Mouse (Mus musculus): ENCODE measurements at regions not wholly inside any gene's neighbourhood (a gene's known extent, or its start where the extent isn't known, plus 50 kb on each side); places are given as distances from the start of the nearest gene placed in this dataset.
"Not testable (repeated sequence)": the region's sequence is repeated elsewhere in the genome, so short reads cannot be mapped to it uniquely, and the experiment has no call there.

DNA sequence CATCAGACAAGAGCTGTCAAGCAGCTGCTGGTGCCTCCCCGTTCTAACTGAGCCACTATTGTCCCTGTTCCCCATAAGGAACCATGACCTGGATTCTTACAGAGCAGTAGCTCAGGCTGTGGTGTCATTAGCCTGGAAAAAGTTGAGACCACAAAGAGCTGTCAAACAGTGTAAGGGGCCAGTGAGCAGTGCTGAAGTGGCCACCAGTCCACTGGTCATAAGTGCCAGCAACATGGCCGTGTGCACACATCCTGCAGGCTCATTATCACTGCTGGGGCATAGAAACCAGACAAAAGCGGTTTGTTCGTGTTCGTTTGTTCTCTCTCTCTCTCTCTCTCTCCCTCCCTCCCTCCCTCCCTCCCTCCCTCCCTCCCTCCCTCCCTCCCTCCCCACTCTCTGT, 125.2 kb upstream of the Rybp start:
- Histone ChIP-seq H3K27me3 (ENCODE audit: control insufficient read depth, insufficient read depth, low read length) (no peaks in the 10 kb centered on the region), H3K4me3 (ENCODE audit: low read length) (no peak overlapping the region), H3K9me3 (ENCODE audit: control insufficient read depth, low read length) (no peaks in the 10 kb centered on the region; the same call in 1 of the 2 replicates), H3K4me2 (replicated peaks; ENCODE audit: low read depth, low read length) (no peak overlapping the region), H3K9ac (ENCODE audit: low read depth, low read length) (no peak overlapping the region), H3K4me1 (ENCODE audit: control insufficient read depth, insufficient read depth, low read length) (no peaks in the 10 kb centered on the region), H3K27ac (ENCODE audit: low read depth, low read length) (no peak overlapping the region), H3K36me3 (ENCODE audit: control insufficient read depth, insufficient read depth, low read length) (no peaks in the 10 kb centered on the region)
- 54% methylated on average over 5 of the region's 5 CpGs for WGBS
- 0 out of 2 replicates have a peak, but pooled peaks have one; percentile 12 for ATAC-seq (ENCODE audit: low FRiP score, low TSS enrichment)

DNA sequence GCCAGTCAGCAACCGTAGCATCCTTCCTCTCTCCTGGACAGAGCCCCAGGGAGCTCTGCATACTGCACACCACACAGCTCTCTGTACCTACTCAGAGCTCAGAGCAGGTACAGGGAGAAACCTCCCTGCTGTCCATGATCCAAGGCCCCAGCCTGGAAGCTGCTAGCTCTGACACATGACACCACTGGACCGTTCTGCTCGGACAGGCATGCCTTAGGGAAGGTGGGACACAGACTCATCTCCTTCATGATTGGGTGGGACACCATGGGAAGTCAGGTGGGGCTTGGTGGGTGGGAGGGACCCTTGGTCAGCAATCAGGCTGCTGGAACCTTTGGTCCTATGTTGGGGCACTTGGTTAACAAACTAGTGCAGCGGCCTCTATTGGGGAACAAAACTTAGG, 124.7 kb upstream of the Rybp start:
- Histone ChIP-seq H3K9me3 (ENCODE audit: control insufficient read depth, low read length) (no peaks in the 10 kb centered on the region; the same call in 1 of the 2 replicates), H3K27me3 (ENCODE audit: control insufficient read depth, insufficient read depth, low read length) (no peaks in the 10 kb centered on the region), H3K4me1 (ENCODE audit: control insufficient read depth, insufficient read depth, low read length) (no peaks in the 10 kb centered on the region), H3K4me3 (ENCODE audit: low read length) (no peak overlapping the region), H3K4me2 (replicated peaks; ENCODE audit: low read depth, low read length) (no peak overlapping the region), H3K36me3 (ENCODE audit: control insufficient read depth, insufficient read depth, low read length) (no peaks in the 10 kb centered on the region), H3K9ac (ENCODE audit: low read depth, low read length) (no peak overlapping the region), H3K27ac (ENCODE audit: low read depth, low read length) (no peak overlapping the region)
- WGBS: 36% methylated on average over 4 of the region's 4 CpGs
- peak; percentile 85 for ATAC-seq (ENCODE audit: low FRiP score, low TSS enrichment)

DNA sequence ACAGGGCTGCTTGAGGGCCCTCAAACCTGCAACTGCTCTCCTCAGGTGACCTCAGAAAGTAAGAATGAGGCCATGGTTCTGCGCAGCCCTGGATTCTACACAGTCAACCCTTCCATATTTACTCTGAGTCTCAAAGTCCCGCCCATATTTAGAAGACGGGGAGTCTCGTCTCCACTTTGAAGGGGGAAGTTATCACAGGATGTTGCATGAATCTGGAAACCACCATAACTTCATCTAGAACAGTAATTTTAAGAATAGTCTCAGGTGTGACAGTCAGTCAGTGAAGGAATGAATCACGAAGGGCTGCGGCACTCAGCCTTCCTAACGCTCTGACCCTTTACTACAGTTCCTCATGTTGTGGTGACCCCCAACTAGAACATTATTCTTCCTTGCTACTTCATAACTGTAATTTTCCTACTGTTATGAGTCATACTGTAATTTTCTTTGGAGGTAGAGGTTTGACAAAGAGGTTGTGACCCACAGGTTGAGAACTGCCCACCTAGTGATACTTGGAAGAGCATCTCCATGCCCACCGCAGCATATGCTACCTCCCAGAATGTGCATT, 122.9 kb upstream of the Rybp start:
- H3K9ac ChIP-seq (ENCODE audit: low read depth, low read length): no peak overlapping the region
- H3K27ac ChIP-seq (ENCODE audit: low read depth, low read length): no peak overlapping the region
- 93% methylated on average over 8 of the region's 8 CpGs for WGBS
- H3K4me1 ChIP-seq (ENCODE audit: control insufficient read depth, insufficient read depth, low read length): no peaks in the 10 kb centered on the region
- H3K27me3 ChIP-seq (ENCODE audit: control insufficient read depth, insufficient read depth, low read length): no peaks in the 10 kb centered on the region
- no peak overlapping the region for H3K4me3 ChIP-seq (ENCODE audit: low read length)
- H3K36me3 ChIP-seq (ENCODE audit: control insufficient read depth, insufficient read depth, low read length): no peaks in the 10 kb centered on the region
- no peak for ATAC-seq (ENCODE audit: low FRiP score, low TSS enrichment)
- H3K4me2 ChIP-seq (replicated peaks; ENCODE audit: low read depth, low read length): no peak overlapping the region
- no peaks in the 10 kb centered on the region; the same call in 1 of the 2 replicates for H3K9me3 ChIP-seq (ENCODE audit: control insufficient read depth, low read length)

DNA sequence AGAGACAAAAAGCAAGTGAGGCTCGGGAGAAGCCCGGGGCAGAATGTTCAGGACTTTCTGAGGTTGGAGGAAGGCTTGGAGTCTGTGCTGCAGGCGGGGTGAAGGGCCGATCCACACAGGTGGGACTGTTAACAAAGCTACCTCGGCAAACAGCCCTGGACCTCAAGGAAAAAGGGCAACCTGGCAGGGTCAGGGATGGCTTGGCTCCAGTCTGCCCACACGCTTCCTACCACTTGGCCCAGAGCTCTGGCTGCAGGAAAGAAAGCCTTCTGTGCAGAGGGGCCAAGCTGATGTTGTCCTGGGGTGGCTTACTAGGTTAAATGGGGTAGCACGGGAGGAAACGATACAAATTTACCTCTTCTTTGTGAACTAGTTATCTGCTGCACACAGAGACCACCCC, 121.5 kb upstream of the Rybp start:
- Histone ChIP-seq H3K27ac (ENCODE audit: low read depth, low read length) (no peak overlapping the region), H3K36me3 (ENCODE audit: control insufficient read depth, insufficient read depth, low read length) (no peaks in the 10 kb centered on the region), H3K4me1 (ENCODE audit: control insufficient read depth, insufficient read depth, low read length) (no peaks in the 10 kb centered on the region), H3K9ac (ENCODE audit: low read depth, low read length) (no peak overlapping the region), H3K4me3 (ENCODE audit: low read length) (no peak overlapping the region), H3K4me2 (replicated peaks; ENCODE audit: low read depth, low read length) (no peak overlapping the region), H3K27me3 (ENCODE audit: control insufficient read depth, insufficient read depth, low read length) (no peaks in the 10 kb centered on the region), H3K9me3 (ENCODE audit: control insufficient read depth, low read length) (no peaks in the 10 kb centered on the region; the same call in 1 of the 2 replicates)
- no peak for ATAC-seq (ENCODE audit: low FRiP score, low TSS enrichment)
- 83% methylated on average over 8 of the region's 8 CpGs for WGBS

DNA sequence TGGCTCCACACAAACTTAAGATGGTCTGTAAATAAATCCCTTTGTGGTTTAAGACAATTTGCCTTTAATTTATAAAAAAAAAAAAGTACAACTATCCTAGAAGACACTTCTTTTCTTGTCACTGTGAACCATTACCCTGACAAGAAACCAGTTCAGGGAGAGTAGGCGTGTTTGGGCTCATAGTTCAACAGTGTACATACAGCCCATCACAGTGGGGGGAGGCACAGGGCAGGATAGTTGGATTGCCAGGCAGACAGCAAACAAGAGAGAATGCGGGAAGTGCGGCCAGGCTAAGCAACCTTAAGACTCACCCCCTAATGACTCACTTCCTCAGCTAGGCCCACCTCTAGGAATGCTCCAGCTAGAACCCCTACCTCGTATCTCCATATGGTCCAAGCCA, 119.2 kb upstream of the Rybp start:
- no peaks in the 10 kb centered on the region for H3K4me1 ChIP-seq (ENCODE audit: control insufficient read depth, insufficient read depth, low read length)
- no peak overlapping the region for H3K27ac ChIP-seq (ENCODE audit: low read depth, low read length)
- H3K4me2 ChIP-seq (replicated peaks; ENCODE audit: low read depth, low read length): no peak overlapping the region
- H3K36me3 ChIP-seq (ENCODE audit: control insufficient read depth, insufficient read depth, low read length): no peaks in the 10 kb centered on the region
- no peak for ATAC-seq (ENCODE audit: low FRiP score, low TSS enrichment)
- no peaks in the 10 kb centered on the region; the same call in 1 of the 2 replicates for H3K9me3 ChIP-seq (ENCODE audit: control insufficient read depth, low read length)
- WGBS: 87% methylated on average over 4 of the region's 4 CpGs
- no peak overlapping the region for H3K4me3 ChIP-seq (ENCODE audit: low read length)
- no peak overlapping the region for H3K9ac ChIP-seq (ENCODE audit: low read depth, low read length)
- no peaks in the 10 kb centered on the region for H3K27me3 ChIP-seq (ENCODE audit: control insufficient read depth, insufficient read depth, low read length)

DNA sequence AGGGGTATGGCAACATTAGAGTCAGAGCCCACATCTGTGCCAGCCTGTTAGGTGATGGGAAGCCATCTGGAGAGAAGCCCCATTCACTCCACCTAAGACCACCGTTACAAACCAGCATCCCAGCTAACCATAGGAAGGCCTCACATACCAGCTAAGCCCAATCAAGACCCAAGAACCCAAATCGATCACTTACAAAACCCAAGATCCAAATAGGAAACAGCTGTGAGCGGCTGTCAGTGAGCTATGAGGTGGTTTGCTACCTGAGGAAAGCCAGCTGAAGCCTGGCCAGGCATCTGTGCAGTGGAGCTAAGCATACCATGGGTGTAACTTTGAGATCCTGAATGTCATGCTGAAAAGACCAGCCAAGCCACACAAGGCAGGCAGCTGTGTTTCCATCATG, 116.9 kb upstream of the Rybp start:
- Histone ChIP-seq H3K9ac (ENCODE audit: low read depth, low read length) (no peak overlapping the region), H3K27me3 (ENCODE audit: control insufficient read depth, insufficient read depth, low read length) (no peaks in the 10 kb centered on the region), H3K9me3 (ENCODE audit: control insufficient read depth, low read length) (no peaks in the 10 kb centered on the region), H3K4me3 (ENCODE audit: low read length) (no peak overlapping the region), H3K36me3 (ENCODE audit: control insufficient read depth, insufficient read depth, low read length) (no peaks in the 10 kb centered on the region), H3K4me2 (replicated peaks; ENCODE audit: low read depth, low read length) (no peak overlapping the region), H3K4me1 (ENCODE audit: control insufficient read depth, insufficient read depth, low read length) (no peaks in the 10 kb centered on the region), H3K27ac (ENCODE audit: low read depth, low read length) (no peak overlapping the region)
- WGBS: 86% methylated on average over 3 of the region's 3 CpGs
- no peak for ATAC-seq (ENCODE audit: low FRiP score, low TSS enrichment)

DNA sequence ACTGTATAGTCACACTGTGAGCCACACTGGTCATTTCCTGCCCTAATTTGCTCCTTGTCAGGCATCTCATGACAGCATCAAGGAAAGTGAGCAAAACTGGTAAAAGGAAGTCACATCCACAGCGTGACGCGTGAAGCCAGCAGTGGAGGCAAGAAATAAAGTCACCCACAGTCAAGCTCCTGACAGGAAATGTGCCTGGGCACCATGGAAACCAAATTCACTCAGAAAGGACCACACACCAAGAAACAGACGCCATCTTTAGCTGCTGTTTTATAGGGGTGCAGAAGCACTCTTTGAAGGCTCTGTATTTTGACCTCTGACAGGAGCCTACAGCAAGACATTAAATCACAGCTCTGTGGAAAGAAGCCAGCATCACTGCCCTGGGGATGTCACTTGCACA, 115.4 kb upstream of the Rybp start:
- Histone ChIP-seq H3K9ac (ENCODE audit: low read depth, low read length) (no peak overlapping the region), H3K27ac (ENCODE audit: low read depth, low read length) (no peak overlapping the region), H3K4me3 (ENCODE audit: low read length) (no peak overlapping the region), H3K36me3 (ENCODE audit: control insufficient read depth, insufficient read depth, low read length) (no peaks in the 10 kb centered on the region), H3K4me2 (replicated peaks; ENCODE audit: low read depth, low read length) (no peak overlapping the region), H3K27me3 (ENCODE audit: control insufficient read depth, insufficient read depth, low read length) (no peaks in the 10 kb centered on the region), H3K9me3 (ENCODE audit: control insufficient read depth, low read length) (peaks cover 3% of the 10 kb centered on the region; the same call in 1 of the 2 replicates), H3K4me1 (ENCODE audit: control insufficient read depth, insufficient read depth, low read length) (no peaks in the 10 kb centered on the region)
- ATAC-seq (ENCODE audit: low FRiP score, low TSS enrichment): no peak
- WGBS: 32% methylated on average over 4 of the region's 4 CpGs

DNA sequence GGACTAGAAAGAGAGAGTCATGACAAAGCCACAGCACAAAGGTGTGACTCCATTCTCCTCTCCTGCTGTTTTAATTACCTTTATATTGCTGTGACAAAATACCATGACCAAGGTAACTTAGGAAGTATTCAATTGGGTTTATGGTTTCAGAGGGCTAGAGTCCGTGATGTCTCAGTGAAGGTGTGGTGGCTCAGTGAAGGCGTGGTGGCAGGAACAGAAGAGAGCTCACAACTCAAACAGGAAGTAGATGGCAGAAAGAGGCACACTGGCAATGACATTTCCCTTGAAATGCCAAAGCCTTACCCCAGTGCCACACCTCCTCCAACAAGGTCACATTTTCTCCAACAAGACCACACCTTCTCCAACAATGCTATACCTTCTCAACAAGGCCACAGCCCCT, 114.4 kb upstream of the Rybp start:
- ATAC-seq (ENCODE audit: low FRiP score, low TSS enrichment): no peak
- Histone ChIP-seq H3K9ac (ENCODE audit: low read depth, low read length) (no peak overlapping the region), H3K27ac (ENCODE audit: low read depth, low read length) (no peak overlapping the region), H3K4me1 (ENCODE audit: control insufficient read depth, insufficient read depth, low read length) (no peaks in the 10 kb centered on the region), H3K36me3 (ENCODE audit: control insufficient read depth, insufficient read depth, low read length) (no peaks in the 10 kb centered on the region), H3K4me3 (ENCODE audit: low read length) (no peak overlapping the region), H3K27me3 (ENCODE audit: control insufficient read depth, insufficient read depth, low read length) (no peaks in the 10 kb centered on the region), H3K4me2 (replicated peaks; ENCODE audit: low read depth, low read length) (no peak overlapping the region), H3K9me3 (ENCODE audit: control insufficient read depth, low read length) (peaks cover 3% of the 10 kb centered on the region; the same call in 1 of the 2 replicates)
- 92% methylated on average over 2 of the region's 2 CpGs for WGBS

DNA sequence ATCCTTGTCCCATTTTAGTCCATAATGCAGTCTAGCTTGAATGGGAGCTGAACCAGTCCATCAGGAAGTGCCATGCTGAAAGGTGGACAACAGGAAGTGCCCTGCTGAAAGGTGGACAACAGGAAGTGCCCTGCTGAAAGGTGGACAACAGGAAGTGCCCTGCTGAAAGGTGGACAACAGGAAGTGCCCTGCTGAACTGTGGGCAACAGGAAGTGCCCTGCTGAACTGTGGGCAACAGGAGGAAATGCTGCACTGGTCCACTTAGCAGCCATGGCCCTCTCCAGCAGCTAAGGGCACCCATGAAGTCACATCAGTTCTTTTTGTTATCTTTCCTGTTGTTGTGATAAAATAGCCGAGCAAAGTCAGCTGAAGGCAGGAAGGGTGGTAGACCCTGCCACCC, 112.1 kb upstream of the Rybp start:
- not testable (repeated sequence) for ATAC-seq (ENCODE audit: low FRiP score, low TSS enrichment); H3K27ac ChIP-seq (ENCODE audit: low read depth, low read length); H3K4me3 ChIP-seq (ENCODE audit: low read length); H3K9me3 ChIP-seq (ENCODE audit: control insufficient read depth, low read length); H3K9ac ChIP-seq (ENCODE audit: low read depth, low read length); H3K27me3 ChIP-seq (ENCODE audit: control insufficient read depth, insufficient read depth, low read length); H3K4me2 ChIP-seq (replicated peaks; ENCODE audit: low read depth, low read length); H3K36me3 ChIP-seq (ENCODE audit: control insufficient read depth, insufficient read depth, low read length); H3K4me1 ChIP-seq (ENCODE audit: control insufficient read depth, insufficient read depth, low read length)
- WGBS: 62% methylated on average over 1 of the region's 1 CpGs

Data from kidney, embryonic 14.5 days (tissue).